Mouse (Mus musculus) MEL (cell line): Measurements from ENCODE around the gene Mta3. TPM values are rescaled to one million over a fixed set of nuclear protein-coding genes. Genes with fewer than 3 reads are reported as not detected.

Experiments
- DNase-seq: peaks from one replicate; pipeline ENCODE4 v3.0.0; 2011; ENCODE audit warnings: low read depth, low spot score
- H3K27ac ChIP-seq: 2 replicates; pipeline ENCODE4 v1.5.1; 2012; ENCODE audit warnings: low read depth, mild to moderate bottlenecking, control low read depth, low read length, moderate library complexity; ENCODE audit not compliant: control insufficient read depth
- H3K27me3 ChIP-seq, 2 experiments: fragments of 150-350 bp in 1 of 2; sonication (generic) in 1 of 2; 2 replicates each; pipeline ENCODE4 v1.6.1; 2012; ENCODE audit warnings: low read length in 2 of 2, mild to moderate bottlenecking in 2 of 2, improper control_type of control experiment in 1 of 2, moderate library complexity in 1 of 2; ENCODE audit not compliant: insufficient read depth in 2 of 2, control insufficient read depth in 1 of 2
- H3K36me3 ChIP-seq, 2 experiments: 2 replicates each; pipeline ENCODE4 v1.6.1; 2012 to 2014; ENCODE audit warnings: low read length in 2 of 2, improper control_type of control experiment in 1 of 2, inconsistent platforms in 1 of 2, mild to moderate bottlenecking in 1 of 2; ENCODE audit not compliant: insufficient read depth in 2 of 2, control insufficient read depth in 1 of 2
- H3K4me1 ChIP-seq, 2 experiments: fragments of 150-350 bp in 1 of 2; sonication (generic) in 1 of 2; 2 replicates each; pipeline ENCODE4 v1.6.1; 2012; ENCODE audit warnings: low read length in 2 of 2, improper control_type of control experiment in 1 of 2, mild to moderate bottlenecking in 1 of 2; ENCODE audit not compliant: insufficient read depth in 2 of 2, control insufficient read depth in 1 of 2
- H3K4me3 ChIP-seq, 2 experiments: fragments of 150-350 bp in 1 of 2; sonication (generic) in 1 of 2; 2 replicates each; pipeline ENCODE4 v1.5.1; 2012; ENCODE audit warnings: low read depth in 2 of 2, low read length in 2 of 2, mild to moderate bottlenecking in 2 of 2, moderate library complexity in 2 of 2, control low read depth in 1 of 2, improper control_type of control experiment in 1 of 2; ENCODE audit not compliant: control insufficient read depth in 1 of 2, insufficient read depth in 1 of 2
- H3K79me2 ChIP-seq: 2 replicates; pipeline ENCODE4 v1.6.1; 2012; ENCODE audit warnings: mild to moderate bottlenecking, low read length, moderate library complexity; ENCODE audit not compliant: control insufficient read depth, poor library complexity, insufficient read depth
- H3K9ac ChIP-seq: 2 replicates; pipeline ENCODE4 v1.6.1; 2012; ENCODE audit warnings: low read depth, mild to moderate bottlenecking, control low read depth, low read length, moderate library complexity; ENCODE audit not compliant: control insufficient read depth, poor library complexity, severe bottlenecking
- H3K9me3 ChIP-seq: fragments of 150-350 bp; sonication (generic); replicated peaks from 2 replicates; pipeline ENCODE4 v1.6.1; 2012; ENCODE audit warnings: mild to moderate bottlenecking, low read length, improper control_type of control experiment, moderate library complexity; ENCODE audit not compliant: insufficient read depth
- BHLHE40 ChIP-seq: IDR thresholded peaks from 2 replicates; pipeline ENCODE4 v1.6.1; 2012; ENCODE audit warnings: low read depth, mild to moderate bottlenecking, inconsistent platforms, low read length, improper control_type of control experiment, borderline replicate concordance
- CHD1 ChIP-seq: IDR thresholded peaks from 2 replicates; pipeline ENCODE4 v1.6.1; 2012; ENCODE audit warnings: low read depth, mild to moderate bottlenecking, inconsistent platforms, low read length, improper control_type of control experiment
- CTCF ChIP-seq, 3 experiments: IDR thresholded peaks in 2 of 3; conservative IDR thresholded peaks in 1 of 3; 2 replicates each; pipeline ENCODE4 v1.5.1; 2011 to 2012; ENCODE audit warnings: low read length in 3 of 3, low read depth in 2 of 3, mild to moderate bottlenecking in 2 of 3, improper control_type of control experiment in 1 of 3, inconsistent platforms in 1 of 3, mixed read lengths in 1 of 3, moderate library complexity in 1 of 3; ENCODE audit not compliant: control insufficient read depth in 1 of 3, insufficient read depth in 1 of 3, poor library complexity in 1 of 3, severe bottlenecking in 1 of 3
- E2F4 ChIP-seq: IDR thresholded peaks from 2 replicates; pipeline ENCODE4 v1.6.1; 2011; ENCODE audit warnings: low read depth, low read length, improper control_type of control experiment, borderline replicate concordance
- EP300 ChIP-seq, 2 experiments: IDR thresholded peaks; 2 replicates each; pipeline ENCODE4 v1.6.1; 2011; ENCODE audit warnings: improper control_type of control experiment in 2 of 2, low read length in 2 of 2, low read depth in 1 of 2, mild to moderate bottlenecking in 1 of 2
- ETS1 ChIP-seq: IDR thresholded peaks from 2 replicates; pipeline ENCODE4 v1.6.1; 2012; ENCODE audit warnings: low read depth, mild to moderate bottlenecking, inconsistent platforms, low read length, improper control_type of control experiment, moderate library complexity
- GATA1 ChIP-seq: IDR thresholded peaks from 2 replicates; pipeline ENCODE4 v1.6.1; 2011; ENCODE audit warnings: low read depth, low read length, improper control_type of control experiment
- HCFC1 ChIP-seq: IDR thresholded peaks from 2 replicates; pipeline ENCODE4 v1.6.1; 2012; ENCODE audit warnings: low read depth, mild to moderate bottlenecking, inconsistent platforms, low read length, improper control_type of control experiment, moderate library complexity
- JUND ChIP-seq: IDR thresholded peaks from 2 replicates; pipeline ENCODE4 v1.6.1; 2011; ENCODE audit warnings: low read depth, mild to moderate bottlenecking, improper control_type of control experiment, low read length
- KAT2A ChIP-seq: conservative IDR thresholded peaks from 2 replicates; pipeline ENCODE4 v1.6.1; 2012; ENCODE audit warnings: low read depth, low read length, improper control_type of control experiment, inconsistent platforms
- MAFK ChIP-seq: IDR thresholded peaks from 2 replicates; pipeline ENCODE4 v1.6.1; 2011; ENCODE audit warnings: low read depth, mild to moderate bottlenecking, low read length, improper control_type of control experiment, borderline replicate concordance
- MAX ChIP-seq: IDR thresholded peaks from 2 replicates; pipeline ENCODE4 v1.6.1; 2011; ENCODE audit warnings: low read length, improper control_type of control experiment
- MAZ ChIP-seq: IDR thresholded peaks from 2 replicates; pipeline ENCODE4 v1.6.1; 2012; ENCODE audit warnings: low read depth, mild to moderate bottlenecking, inconsistent platforms, low read length, improper control_type of control experiment
- MXI1 ChIP-seq: IDR thresholded peaks from 2 replicates; pipeline ENCODE4 v1.6.1; 2011; ENCODE audit warnings: mild to moderate bottlenecking, low read depth, low read length, improper control_type of control experiment
- MYC ChIP-seq: IDR thresholded peaks from 2 replicates; pipeline ENCODE4 v1.6.1; 2011; ENCODE audit warnings: low read depth, mild to moderate bottlenecking, low read length, improper control_type of control experiment, moderate library complexity
- NRF1 ChIP-seq: IDR thresholded peaks from 2 replicates; pipeline ENCODE4 v1.6.1; 2014; ENCODE audit warnings: low read depth, mild to moderate bottlenecking, inconsistent platforms, low read length, improper control_type of control experiment, moderate library complexity; ENCODE audit not compliant: poor library complexity, insufficient read depth, severe bottlenecking
- POLR2AphosphoS5 ChIP-seq: IDR thresholded peaks from 2 replicates; pipeline ENCODE4 v1.6.1; 2012; ENCODE audit warnings: low read depth, borderline replicate concordance, mild to moderate bottlenecking, inconsistent platforms, low read length, moderate library complexity, mixed read lengths
- RAD21 ChIP-seq: IDR thresholded peaks from 2 replicates; pipeline ENCODE4 v1.6.1; 2011; ENCODE audit warnings: mild to moderate bottlenecking, low read depth, low read length, improper control_type of control experiment
- RCOR1 ChIP-seq: IDR thresholded peaks from 2 replicates; pipeline ENCODE4 v1.6.1; 2012; ENCODE audit warnings: low read depth, mild to moderate bottlenecking, inconsistent platforms, low read length, improper control_type of control experiment
- SIN3A ChIP-seq: IDR thresholded peaks from 2 replicates; pipeline ENCODE4 v1.6.1; 2012; ENCODE audit warnings: low read length, improper control_type of control experiment, inconsistent platforms
- TAL1 ChIP-seq: IDR thresholded peaks from 2 replicates; pipeline ENCODE4 v1.6.1; 2012; ENCODE audit warnings: mild to moderate bottlenecking, inconsistent platforms, low read length, moderate library complexity, mixed read lengths
- TBP ChIP-seq: IDR thresholded peaks from 2 replicates; pipeline ENCODE4 v1.8.0; 2011; ENCODE audit warnings: low read depth, low read length, improper control_type of control experiment
- TCF12 ChIP-seq: IDR thresholded peaks from 2 replicates; pipeline ENCODE4 v1.6.1; 2014; ENCODE audit warnings: low read depth, mild to moderate bottlenecking, inconsistent platforms, low read length, improper control_type of control experiment, moderate library complexity
- UBTF ChIP-seq: IDR thresholded peaks from 2 replicates; pipeline ENCODE4 v1.6.1; 2012; ENCODE audit warnings: low read depth, mild to moderate bottlenecking, inconsistent platforms, low read length, improper control_type of control experiment, moderate library complexity, borderline replicate concordance; ENCODE audit not compliant: insufficient read depth
- USF1 ChIP-seq: IDR thresholded peaks from 2 replicates; pipeline ENCODE4 v1.6.1; 2014; ENCODE audit warnings: low read depth, mild to moderate bottlenecking, inconsistent platforms, low read length, improper control_type of control experiment, moderate library complexity
- ZC3H11A ChIP-seq: IDR thresholded peaks from 2 replicates; pipeline ENCODE4 v1.6.1; 2012; ENCODE audit warnings: low read depth, mild to moderate bottlenecking, inconsistent platforms, low read length, improper control_type of control experiment
- ZKSCAN1 ChIP-seq: IDR thresholded peaks from 2 replicates; pipeline ENCODE4 v1.6.1; 2012; ENCODE audit warnings: low read depth, mild to moderate bottlenecking, inconsistent platforms, low read length, improper control_type of control experiment, moderate library complexity
- ZMIZ1 ChIP-seq: IDR thresholded peaks from 2 replicates; pipeline ENCODE4 v1.6.1; 2012; ENCODE audit warnings: low read depth, mild to moderate bottlenecking, inconsistent platforms, low read length, improper control_type of control experiment, moderate library complexity
- ZNF384 ChIP-seq: IDR thresholded peaks from 2 replicates; pipeline ENCODE4 v1.6.1; 2012; ENCODE audit warnings: low read depth, mild to moderate bottlenecking, inconsistent platforms, low read length, improper control_type of control experiment
- polyA plus RNA-seq, 2 experiments: library from polyadenylated mRNA; stranded (reverse) in 1 of 2; unstranded in 1 of 2; fragments of >175 nt in 1 of 2; fragments of >200 nt in 1 of 2; gene quantifications; 2 replicates each; pipeline versions ENCODE4 v1.2.1 to v1.2.4; 2012; ENCODE audit warnings: low replicate concordance in 2 of 2, low read depth in 1 of 2; ENCODE audit not compliant: insufficient read length in 2 of 2, insufficient read depth in 1 of 2, missing spikeins in 1 of 2
- total RNA-seq: library from RNA; depleted of rRNA; stranded (reverse); fragments of 300-350 nt; gene quantifications from 2 replicates; pipeline ENCODE4 v1.2.3, GENCODE M21; 2012

Mta3 gene
- total and polyA plus RNA-seq, 3 experiments: 28.8 to 58.2 TPM; not detected in 1

DNA sequence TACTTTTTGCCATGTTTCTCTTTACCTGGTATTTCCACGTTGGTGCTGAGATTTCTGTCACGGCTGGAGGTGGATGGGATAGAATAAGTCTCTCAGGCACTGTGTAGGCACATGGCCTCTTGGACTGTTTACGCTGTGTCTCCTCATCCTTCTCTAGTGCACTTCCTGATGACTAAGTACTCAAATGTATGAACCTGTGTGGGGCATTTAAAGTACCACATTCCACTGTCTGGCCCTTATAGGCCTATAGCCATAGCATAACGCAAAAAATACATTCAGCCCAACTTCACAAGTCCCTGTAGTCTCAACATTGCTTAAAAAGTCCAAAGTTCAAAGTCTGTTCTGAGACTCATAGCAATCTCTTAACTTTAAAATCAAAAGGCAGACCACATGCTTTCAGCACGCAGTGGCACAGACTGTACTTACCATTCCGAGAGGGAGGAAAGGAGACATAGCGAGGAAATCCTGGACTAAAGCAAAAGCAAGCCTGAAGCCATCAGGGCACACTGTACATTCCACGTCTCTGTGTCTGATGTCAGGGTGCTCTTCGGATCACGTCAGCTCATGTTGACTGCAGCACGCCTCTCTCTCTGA, 38.4 kb downstream of the Mta3 start:
- H3K4me3 ChIP-seq: no peak overlapping the region
- no peak for TF ChIP-seq USF1
- TF ChIP-seq MAFK: no peak
- TF ChIP-seq NRF1: no peak
- TF ChIP-seq RCOR1: no peak
- TF ChIP-seq MAX: no peak
- TF ChIP-seq MYC: no peak
- no peak for TF ChIP-seq POLR2AphosphoS5
- H3K79me2 ChIP-seq: no peaks in the 10 kb centered on the region
- peaks cover 0 to 1% of the 10 kb centered on the region in 2 experiments; a peak in 2 of 4 replicates for H3K36me3 ChIP-seq
- no peak for DNase-seq
- H3K9me3 ChIP-seq: no peaks in the 10 kb centered on the region
- H3K27ac ChIP-seq: no peak overlapping the region
- H3K4me1 ChIP-seq: peaks cover 3 to 6% of the 10 kb centered on the region in 2 experiments; a peak in 3 of 4 replicates
- H3K27me3 ChIP-seq: no peaks in the 10 kb centered on the region
- H3K9ac ChIP-seq: no peak overlapping the region

DNA sequence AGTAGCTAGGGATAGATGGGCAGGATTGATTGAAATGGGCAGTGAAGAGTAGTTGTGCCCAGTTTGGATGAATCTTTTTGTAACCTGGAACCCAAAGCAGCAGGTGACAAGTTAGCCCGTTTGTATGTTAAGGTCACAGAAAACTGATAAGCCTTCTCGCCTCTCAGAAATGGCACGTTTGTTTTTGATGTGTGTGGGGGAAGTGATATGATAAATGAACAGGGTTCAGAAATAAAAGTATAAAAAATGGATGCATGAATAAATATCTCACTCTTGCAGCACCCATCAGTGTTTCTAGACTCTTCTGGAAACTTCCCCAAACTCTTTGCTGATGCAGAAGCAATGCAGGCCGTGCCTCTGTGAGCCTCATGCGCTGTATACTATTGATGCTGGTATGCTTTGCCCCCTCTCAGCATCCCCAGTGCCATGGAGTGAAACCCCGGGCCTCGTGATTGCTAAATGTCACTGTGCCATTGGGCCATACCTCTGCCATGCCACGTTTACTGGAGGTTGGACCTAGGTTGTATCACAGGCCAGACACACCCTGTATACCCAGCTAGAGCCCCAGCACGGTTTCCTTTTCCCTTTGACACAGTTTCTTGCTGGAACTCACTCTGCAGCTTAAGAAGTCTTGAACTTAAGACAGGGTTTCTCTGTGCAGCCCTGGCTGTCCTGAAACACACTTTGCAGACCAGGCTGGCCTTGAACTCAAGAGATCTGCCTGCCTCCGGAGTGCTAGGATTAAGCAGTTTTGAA, 41.6 kb downstream of the Mta3 start:
- H3K9ac ChIP-seq: no peak overlapping the region
- H3K27ac ChIP-seq: no peak overlapping the region
- no peaks in the 10 kb centered on the region for H3K9me3 ChIP-seq
- H3K79me2 ChIP-seq: no peaks in the 10 kb centered on the region
- peak; percentile 44 for DNase-seq
- H3K36me3 ChIP-seq: peaks cover 0 to 3% of the 10 kb centered on the region in 2 experiments; a peak in 3 of 4 replicates
- no peaks in the 10 kb centered on the region for H3K27me3 ChIP-seq
- peaks cover 3 to 6% of the 10 kb centered on the region in 2 experiments; a peak in 3 of 4 replicates for H3K4me1 ChIP-seq
- H3K4me3 ChIP-seq: no peak overlapping the region
- TF ChIP-seq UBTF (no peak), MAZ (no peak), BHLHE40 (peak; percentile 83), MAFK (no peak), ZC3H11A (no peak), POLR2AphosphoS5 (no peak), ETS1 (no peak), EP300 (IDR thresholded peaks at IDR 0.05; ENCODE audit: low read depth in 1 of 2, low read length in 2 of 2) (peak in 1 of 2 experiments; percentile 54; a peak in 3 of 4 replicates), MXI1 (no peak), ZMIZ1 (no peak), ZNF384 (peak; percentile 40; the same call in 1 of the 2 replicates), RAD21 (no peak), SIN3A (no peak; the same call in 1 of the 2 replicates), TCF12 (0 out of 2 replicates have a peak, but pooled peaks have one; percentile 27), ZKSCAN1 (no peak), CHD1 (no peak), JUND (no peak), TAL1 (no peak), MYC (no peak), KAT2A (no peak), CTCF (IDR thresholded peaks at IDR 0.05 in 2 of 3, conservative IDR thresholded peaks at IDR 0.05 in 1 of 3; ENCODE audit: control insufficient read depth in 1 of 3, insufficient read depth in 1 of 3, low read depth in 2 of 3, low read length in 3 of 3, poor library complexity in 1 of 3, severe bottlenecking in 1 of 3) (no peak), USF1 (no peak), GATA1 (peak; percentile 47), HCFC1 (no peak), TBP (no peak), E2F4 (no peak)
